Mouse (Mus musculus): ENCODE data around the gene Bhlhe40. TPM values are rescaled to one million over a fixed set of nuclear protein-coding genes. Genes with fewer than 3 reads are reported as not detected.

Bhlhe40 gene
- total RNA-seq, 2 experiments from 2014 or later: 70.0 to 98.6 TPM

- no peak for DNase-seq (ENCODE audit: low spot score)
Observed at GRCm38 (mm10) chr6:108713175-108713974, 52.9 kb downstream of the Bhlhe40 start.

Other genes starting within 250 kb of the Bhlhe40 start
- 100 to 1,000 TPM; 114 to 126 TPM for gene Arl8b, start 122.5 kb downstream of the Bhlhe40 start, total RNA-seq (2021)
- gene Edem1, start 168.0 kb downstream of the Bhlhe40 start, total RNA-seq (2021): 1 to 10 TPM; 2.7 to 5.1 TPM